Mouse (Mus musculus) cerebellum, adult 11-12 months (tissue): ENCODE results near the gene Rps6kb1.

Experiments
- DNase-seq: peaks from one replicate; pipeline ENCODE4 v3.0.0; 2022

The Rps6kb1 gene

GRCm38 (mm10) chr11:86580319-86581113 lies 35.9 kb upstream of the Rps6kb1 start:
- no peak for DNase-seq

- DNase-seq, result no peak
Measured at GRCm38 (mm10) chr11:86579731-86580318, 35.2 kb upstream of the Rps6kb1 start.

- DNase-seq, result no peak
Measured at GRCm38 (mm10) chr11:86578809-86579730, 34.5 kb upstream of the Rps6kb1 start.

GRCm38 (mm10) chr11:86578106-86578808 lies 33.7 kb upstream of the Rps6kb1 start:
- no peak for DNase-seq

- no peak for DNase-seq
Measured at GRCm38 (mm10) chr11:86577231-86577630, 32.6 kb upstream of the Rps6kb1 start.

- DNase-seq, result no peak
Measured at GRCm38 (mm10) chr11:86575632-86576378, 31.2 kb upstream of the Rps6kb1 start.

- DNase-seq, result no peak
Measured at GRCm38 (mm10) chr11:86574408-86574807, 29.8 kb upstream of the Rps6kb1 start.

GRCm38 (mm10) chr11:86573646-86574231 lies 29.1 kb upstream of the Rps6kb1 start:
- no peak for DNase-seq

GRCm38 (mm10) chr11:86572623-86573022 lies 28.0 kb upstream of the Rps6kb1 start:
- DNase-seq, result no peak

GRCm38 (mm10) chr11:86571871-86572270 lies 27.3 kb upstream of the Rps6kb1 start:
- DNase-seq, result no peak

GRCm38 (mm10) chr11:86571047-86571855 lies 26.6 kb upstream of the Rps6kb1 start:
- DNase-seq, result no peak

GRCm38 (mm10) chr11:86570261-86570746 lies 25.7 kb upstream of the Rps6kb1 start:
- no peak for DNase-seq

GRCm38 (mm10) chr11:86568425-86568824 lies 23.8 kb upstream of the Rps6kb1 start:
- no peak for DNase-seq

GRCm38 (mm10) chr11:86558258-86558657 lies 13.7 kb upstream of the Rps6kb1 start:
- no peak for DNase-seq

GRCm38 (mm10) chr11:86553525-86553924 lies 8.9 kb upstream of the Rps6kb1 start:
- DNase-seq, result no peak

GRCm38 (mm10) chr11:86547412-86547811 lies 2.8 kb upstream of the Rps6kb1 start:
- no peak for DNase-seq

GRCm38 (mm10) chr11:86545556-86545955 lies 951 bp upstream of the Rps6kb1 start:
- no peak for DNase-seq

GRCm38 (mm10) chr11:86543960-86544638 lies 506 bp downstream of the Rps6kb1 start:
- DNase-seq, result no peak

- no peak for DNase-seq
Measured at GRCm38 (mm10) chr11:86542851-86543250, 1.8 kb downstream of the Rps6kb1 start.

- no peak for DNase-seq
Measured at GRCm38 (mm10) chr11:86540476-86540845, 4.1 kb downstream of the Rps6kb1 start.
